Mouse (Mus musculus) embryonic fibroblast, embryonic 13.5 days (primary cell): ENCODE data around the gene Kcnab1.

Experiments
- CTCF ChIP-seq: IDR thresholded peaks from 2 replicates; pipeline ENCODE4 v1.5.1; 2011; ENCODE audit warnings: mild to moderate bottlenecking, control low read depth, low read length, moderate library complexity, borderline replicate concordance; ENCODE audit not compliant: insufficient read depth
- POLR2A ChIP-seq: IDR thresholded peaks from 2 replicates; pipeline ENCODE4 v1.6.1; 2011; ENCODE audit warnings: low read depth, mild to moderate bottlenecking, control low read depth, low read length, moderate library complexity

DNA sequence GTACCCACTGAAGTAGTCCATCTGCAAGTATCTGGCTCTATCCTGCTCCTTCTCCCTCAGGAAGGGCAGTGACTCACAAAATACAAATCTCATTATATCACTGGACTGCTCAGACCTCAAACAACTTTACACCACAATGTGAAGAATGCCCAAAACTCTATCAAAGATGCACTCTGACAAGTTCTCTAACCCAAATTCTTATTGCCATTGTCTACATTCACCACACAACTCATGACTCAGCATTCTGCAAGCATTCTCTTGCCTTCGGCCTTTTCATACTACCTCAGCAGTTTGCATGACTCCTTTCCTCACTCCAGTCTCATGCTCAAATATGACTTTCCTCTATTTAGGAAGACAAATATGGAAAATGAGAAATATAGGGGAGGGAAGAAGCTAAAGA, 42.6 kb downstream of the Kcnab1 start:
- TF ChIP-seq CTCF (no peak), POLR2A (no peak)
